Mouse (Mus musculus) liver, postnatal 0 days (tissue): ENCODE measurements around the gene Agtr1a.

Experiments
- CTCF ChIP-seq: sonication (generic); IDR thresholded peaks from 2 replicates; pipeline ENCODE4 v1.5.1; 2016; ENCODE audit warnings: antibody characterized with exemption, low read depth
- EP300 ChIP-seq: IDR thresholded peaks from 2 replicates; pipeline ENCODE4 v1.6.1; 2016; ENCODE audit warnings: antibody characterized with exemption, low read depth, mild to moderate bottlenecking

- TF ChIP-seq CTCF = no peak
- TF ChIP-seq EP300 = no peak
These were observed 29.1 kb downstream of the Agtr1a start for GRCm38 (mm10) chr13:30365378-30365777.
